Comparison of ENCODE assay signal across 23 mouse cellular contexts in genomic region chr2:107010160-107010559, GRCm38 (mm10). TPM values are rescaled to one million over a fixed set of nuclear protein-coding genes. Genes with fewer than 3 reads are reported as not detected.
DNase-seq lines count a peak whose midpoint lies in the region; ATAC-seq and TF ChIP-seq lines count a peak whose summit lies in the region.
"Had no signal": no experiment of that assay in that cellular context is flagged by ENCODE, and none has a peak within 500 bp of the region (broad histone marks: within the 10 kb centered on the region; RNA-seq: fewer than 3 reads in every experiment).

No protein-coding gene starts in this region.

- H3K27me3 ChIP-seq in kidney, postnatal 0 days (ENCODE audit: insufficient read depth, low read length) = no peaks in the 10 kb centered on the region
- H3K27me3 ChIP-seq in stomach, postnatal 0 days (ENCODE audit: control insufficient read depth, insufficient read depth, low read length) = no peaks in the 10 kb centered on the region
- H3K27me3 ChIP-seq: heart, embryonic 15.5 days; hindbrain, embryonic 12.5 days; intestine, embryonic 15.5 days; limb, embryonic 12.5 days; liver, embryonic 15.5 days had no signal

- no peak for ATAC-seq in kidney, postnatal 0 days (replicated peaks; ENCODE audit: low FRiP score, low read depth)
- no peak for ATAC-seq in stomach, postnatal 0 days (ENCODE audit: low FRiP score, low TSS enrichment)
- ATAC-seq: intestine, embryonic 15.5 days had no signal

- H3K4me1 ChIP-seq in kidney, postnatal 0 days (replicated peaks; ENCODE audit: insufficient read depth, low read length) = no peaks in the 10 kb centered on the region
- H3K4me1 ChIP-seq in stomach, postnatal 0 days (replicated peaks; ENCODE audit: control insufficient read depth, insufficient read depth) = no peaks in the 10 kb centered on the region
- H3K4me1 ChIP-seq: hindbrain, embryonic 12.5 days; intestine, embryonic 15.5 days; limb, embryonic 12.5 days; liver, embryonic 15.5 days had no signal

- peak; percentile 24 for DNase-seq in adrenal gland, adult 2 months
- no peak for DNase-seq in adrenal gland, adult 8-10 months
- no peak for DNase-seq in kidney, postnatal 0 days (ENCODE audit: low spot score)
- DNase-seq in kidney, postnatal 4 days = no peak
- DNase-seq in retina, embryonic 14.5 days (ENCODE audit: low spot score) = peak; percentile 21
- no peak for DNase-seq in retina, postnatal 1 day
- no peak for DNase-seq in stomach, postnatal 0 days (ENCODE audit: low spot score)
- DNase-seq in thymus, adult 18-20 months = no peak
- DNase-seq: cerebellum, adult 9-11 months; gastrocnemius, postnatal 36 days; lung, postnatal 14 days had no signal

- TF ChIP-seq EP300 in stomach, postnatal 0 days (optimal IDR thresholded peaks at IDR 0.05) = no peak

- H3K9me3 ChIP-seq in kidney, postnatal 0 days (replicated peaks; ENCODE audit: low read length) = no peaks in the 10 kb centered on the region
- no peaks in the 10 kb centered on the region for H3K9me3 ChIP-seq in stomach, postnatal 0 days (ENCODE audit: control insufficient read depth, low read length)
- H3K9me3 ChIP-seq: heart, embryonic 15.5 days; hindbrain, embryonic 12.5 days; intestine, embryonic 15.5 days; limb, embryonic 12.5 days; liver, embryonic 15.5 days had no signal

- WGBS in kidney, postnatal 0 days = 83% methylated on average over 6 of the region's 6 CpGs
- WGBS in stomach, postnatal 0 days = 78% methylated on average over 6 of the region's 6 CpGs

- H3K27ac ChIP-seq in kidney, postnatal 0 days = no peak overlapping the region
- no peak overlapping the region for H3K27ac ChIP-seq in stomach, postnatal 0 days (replicated peaks)
- H3K27ac ChIP-seq: heart, embryonic 15.5 days; hindbrain, embryonic 12.5 days; intestine, embryonic 15.5 days; limb, embryonic 12.5 days; liver, embryonic 15.5 days had no signal

- H3K9ac ChIP-seq in kidney, postnatal 0 days (ENCODE audit: low read depth, low read length) = no peak overlapping the region
- H3K9ac ChIP-seq in stomach, postnatal 0 days (ENCODE audit: low read length) = no peak overlapping the region
- H3K9ac ChIP-seq: heart, embryonic 15.5 days; hindbrain, embryonic 12.5 days; intestine, embryonic 15.5 days; limb, embryonic 12.5 days; liver, embryonic 15.5 days had no signal

- H3K36me3 ChIP-seq in kidney, postnatal 0 days (ENCODE audit: insufficient read depth, low read length) = no peaks in the 10 kb centered on the region
- H3K36me3 ChIP-seq in stomach, postnatal 0 days (ENCODE audit: control insufficient read depth, insufficient read depth, low read length) = no peaks in the 10 kb centered on the region
- H3K36me3 ChIP-seq: heart, embryonic 15.5 days; hindbrain, embryonic 12.5 days; intestine, embryonic 15.5 days; limb, embryonic 12.5 days; liver, embryonic 15.5 days had no signal

- H3K4me3 ChIP-seq in kidney, postnatal 0 days (replicated peaks; ENCODE audit: low read depth, low read length) = no peak overlapping the region
- no peak overlapping the region for H3K4me3 ChIP-seq in stomach, postnatal 0 days (ENCODE audit: low read depth, low read length)
- H3K4me3 ChIP-seq: heart, embryonic 15.5 days; hindbrain, embryonic 12.5 days; intestine, embryonic 15.5 days; limb, embryonic 12.5 days; liver, embryonic 15.5 days; myocyte had no signal

- TF ChIP-seq CTCF in kidney, postnatal 0 days (IDR thresholded peaks at IDR 0.05; ENCODE audit: low read depth) = peak; percentile 28; the same call in 1 of the 2 replicates
- peak; percentile 29; the same call in 1 of the 2 replicates for TF ChIP-seq CTCF in stomach, postnatal 0 days (IDR thresholded peaks at IDR 0.05; ENCODE audit: low read depth)

- H3K4me2 ChIP-seq in kidney, postnatal 0 days (ENCODE audit: low read length) = no peak overlapping the region
- no peak overlapping the region for H3K4me2 ChIP-seq in stomach, postnatal 0 days (replicated peaks; ENCODE audit: low read depth)
- H3K4me2 ChIP-seq: heart, embryonic 15.5 days; hindbrain, embryonic 12.5 days; intestine, embryonic 15.5 days; limb, embryonic 12.5 days; liver, embryonic 15.5 days had no signal

RNA-seq across cellular contexts. Expression of gene Arl14ep, which starts 35.9 kb away (rescaled TPM):
- 10 to 100 TPM; 28.9 to 34.3 TPM for total RNA-seq in adrenal gland, adult 2 months (2021)
- polyA plus RNA-seq in adrenal gland, adult 2 months (2012; rRNA removed) = 1.9 and 2.1 TPM in 2 replicates
- total RNA-seq in adrenal gland, adult 8-10 months (2022) = 10 to 100 TPM; 33.7 to 45.9 (median 39.8) TPM
- polyA plus RNA-seq in kidney, postnatal 0 days (2015; fragmentation: Nextera tagmentation; extraction: Ambion mirVana) = 35.2 and 38.5 TPM in 2 replicates
- 14.4 and 14.5 TPM in 2 replicates for polyA plus RNA-seq in stomach, postnatal 0 days (2015; fragmentation: Nextera tagmentation; extraction: Ambion mirVana)

RNA-seq across cellular contexts. Expression of gene Fshb, which starts 49.3 kb away (rescaled TPM):
- total RNA-seq in adrenal gland, adult 2 months (2021) = not detected
- not detected in 2 replicates for polyA plus RNA-seq in adrenal gland, adult 2 months (2012; rRNA removed)
- total RNA-seq in adrenal gland, adult 8-10 months (2022) = not detected
- not detected in 2 replicates for polyA plus RNA-seq in kidney, postnatal 0 days (2015; fragmentation: Nextera tagmentation; extraction: Ambion mirVana)
- not detected in 2 replicates for polyA plus RNA-seq in stomach, postnatal 0 days (2015; fragmentation: Nextera tagmentation; extraction: Ambion mirVana)
- total RNA-seq: gastrocnemius, postnatal 36 days; layer of hippocampus, postnatal 25 days; neutrophil, adult 5-6 weeks had no signal
- polyA plus RNA-seq: heart, embryonic 15.5 days; intestine, embryonic 15.5 days; kidney, embryonic 16.5 days; limb, embryonic 12.5 days; liver, embryonic 15.5 days; myocyte; spleen, adult 2 months; stomach, embryonic 16.5 days; urinary bladder, adult 2 months had no signal

Comparison
In these comparisons a context has a peak if more than half of its experiments do, and no peak if none do; other contexts are left out.
1. DNase-seq: peak in adrenal gland, adult 2 months (single experiment) and retina, embryonic 14.5 days (single experiment); none in adrenal gland, adult 8-10 months (single experiment), kidney, postnatal 0 days (single experiment), kidney, postnatal 4 days (0 of 2), retina, postnatal 1 day (single experiment), stomach, postnatal 0 days (single experiment) and thymus, adult 18-20 months (0 of 2).